Mouse (Mus musculus) c-Kit-positive CD71-negative TER-119-negative erythroid progenitor cells, embryonic 14.5 days (primary cell): Measurements from ENCODE around the gene 0610012G03Rik.
"Not testable (repeated sequence)": the region's sequence is repeated elsewhere in the genome, so short reads cannot be mapped to it uniquely, and the experiment has no call there.

ENCODE experiments used
- DNase-seq: peaks from one replicate; pipeline ENCODE4 v3.0.0-alpha.2; 2013; ENCODE audit warnings: low read depth

Gene 0610012G03Rik

GRCm38 (mm10) chr16:31948345-31948774 lies at the start of gene 0610012G03Rik, which contains the start of gene Ncbp2:
Gene 0610012G03Rik (minus strand): TSS chr16:31948494.
Gene Ncbp2 (plus strand): TSS chr16:31948513.
- DNase-seq, result peak; percentile 87

GRCm38 (mm10) chr16:31996371-31996770 lies 48.1 kb upstream of the 0610012G03Rik start:
- no peak for DNase-seq

DNA sequence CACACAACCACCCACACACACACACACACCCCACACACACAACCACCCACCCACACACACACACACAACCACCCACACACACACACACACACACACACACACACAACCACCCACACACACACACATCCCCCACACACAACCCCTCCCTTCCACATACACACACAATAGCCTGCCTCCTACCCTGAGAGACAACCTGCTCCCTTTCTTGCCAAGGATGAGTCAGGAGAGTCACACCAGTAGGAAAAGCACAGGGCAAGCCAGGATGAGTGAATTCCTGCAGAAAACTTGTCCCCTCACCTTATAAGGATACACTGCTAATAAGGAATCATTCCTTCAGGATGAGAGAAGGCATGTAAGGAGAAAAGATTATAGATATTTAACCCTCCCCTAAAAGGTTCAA lies 45.7 kb upstream of the 0610012G03Rik start:
- no peak for DNase-seq

DNA sequence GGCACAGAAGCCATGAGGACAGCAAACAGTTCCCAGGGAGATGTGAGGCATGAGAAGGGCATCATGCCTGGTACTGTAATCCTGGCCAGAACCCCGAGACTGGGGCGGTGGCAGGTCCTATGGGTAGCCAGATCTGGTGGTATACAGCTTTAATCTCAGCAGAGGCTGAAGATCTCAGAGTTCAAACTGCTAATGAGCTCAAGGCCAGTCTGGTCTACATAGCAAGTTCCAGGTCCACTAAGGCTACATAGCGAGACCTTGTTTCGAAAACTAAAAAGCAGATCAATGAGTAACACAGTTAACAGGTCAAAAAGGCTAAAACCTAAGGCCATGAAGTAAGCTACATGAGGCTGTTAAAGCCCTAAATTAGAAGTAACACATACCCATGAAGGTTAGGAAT lies 44.9 kb upstream of the 0610012G03Rik start:
- no peak for DNase-seq

DNA sequence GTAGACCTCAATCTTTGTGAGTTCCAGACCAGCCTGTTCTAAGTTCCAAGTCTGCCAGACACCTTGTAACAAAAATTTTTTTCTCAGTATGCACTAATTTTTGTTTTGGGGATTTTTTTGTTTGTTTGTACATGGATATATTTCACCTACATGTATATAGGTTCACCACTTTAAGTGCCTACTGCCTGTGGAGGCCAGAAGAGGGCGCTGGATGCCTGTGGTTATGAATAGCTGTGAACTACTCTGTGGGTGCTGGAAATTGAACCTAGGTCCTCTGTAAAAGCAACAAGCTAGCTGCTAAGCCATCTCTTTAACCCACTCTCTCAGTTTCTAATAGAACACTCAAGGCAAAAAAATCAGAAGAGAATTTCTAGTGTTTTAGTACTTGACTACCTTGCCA lies 43.7 kb upstream of the 0610012G03Rik start:
- no peak for DNase-seq

DNA sequence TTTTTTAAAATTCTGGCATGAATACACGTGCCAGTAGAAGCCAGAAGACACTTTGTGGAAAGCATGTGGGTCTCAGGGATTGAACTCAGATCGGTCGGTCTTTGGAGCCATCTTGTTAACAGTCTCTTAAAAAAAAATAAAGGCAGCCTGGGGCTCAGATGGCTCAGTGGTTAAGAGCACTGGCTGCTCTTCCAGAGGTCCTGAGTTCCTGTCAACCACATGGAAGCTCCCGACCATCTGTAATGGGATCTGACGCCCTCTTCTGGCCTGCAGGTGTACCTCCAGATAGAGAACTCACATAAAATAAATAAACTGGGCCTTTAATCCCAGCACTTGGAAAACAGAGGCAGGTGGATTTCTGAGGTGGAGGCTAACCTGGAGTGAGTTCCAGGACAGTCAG lies 32.7 kb upstream of the 0610012G03Rik start:
- DNase-seq, result no peak

GRCm38 (mm10) chr16:31979501-31979900 lies 31.2 kb upstream of the 0610012G03Rik start:
- no peak for DNase-seq

DNA sequence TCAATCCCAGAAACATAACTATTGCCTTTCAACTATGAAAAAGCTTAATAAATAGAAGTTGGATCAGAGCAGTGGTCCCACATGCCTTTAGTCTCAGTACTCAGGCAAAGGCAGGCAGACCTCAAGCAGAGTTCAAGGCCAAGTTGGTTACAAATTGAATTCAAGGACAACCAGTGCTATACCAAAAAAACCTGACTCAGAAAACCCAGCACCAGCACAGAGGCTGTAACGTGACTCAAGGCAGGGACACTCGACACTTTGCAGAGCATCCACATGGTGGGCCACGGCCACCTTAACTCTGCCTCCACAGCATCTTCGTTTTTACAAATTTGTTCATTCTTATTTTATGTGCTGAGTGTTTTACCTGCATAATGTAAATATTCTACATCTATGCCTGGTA lies 27.0 kb upstream of the 0610012G03Rik start:
- no peak for DNase-seq

GRCm38 (mm10) chr16:31963224-31963623 lies 14.9 kb upstream of the 0610012G03Rik start:
- DNase-seq, result no peak

DNA sequence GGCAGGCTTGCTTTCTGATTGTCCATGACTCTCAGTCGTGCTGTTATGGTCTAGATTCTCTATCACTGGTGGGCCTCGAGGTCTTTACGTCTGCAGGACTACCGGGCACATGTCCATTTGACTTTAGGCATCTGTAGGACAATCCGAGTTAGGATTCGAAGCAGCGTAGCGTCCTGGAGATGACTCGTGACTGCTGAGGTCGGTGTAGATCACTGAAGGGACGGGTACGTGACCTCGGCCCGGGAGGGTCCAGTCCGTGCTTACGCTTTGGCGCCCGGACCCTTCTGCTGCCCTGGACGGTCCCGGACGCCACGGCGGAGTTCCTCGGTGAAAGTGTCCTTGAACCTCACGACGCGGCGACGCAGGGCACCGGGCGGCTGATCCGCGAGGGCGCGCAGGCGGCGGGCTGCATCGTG lies 385 bp downstream of the 0610012G03Rik start:
- no peak for DNase-seq

DNA sequence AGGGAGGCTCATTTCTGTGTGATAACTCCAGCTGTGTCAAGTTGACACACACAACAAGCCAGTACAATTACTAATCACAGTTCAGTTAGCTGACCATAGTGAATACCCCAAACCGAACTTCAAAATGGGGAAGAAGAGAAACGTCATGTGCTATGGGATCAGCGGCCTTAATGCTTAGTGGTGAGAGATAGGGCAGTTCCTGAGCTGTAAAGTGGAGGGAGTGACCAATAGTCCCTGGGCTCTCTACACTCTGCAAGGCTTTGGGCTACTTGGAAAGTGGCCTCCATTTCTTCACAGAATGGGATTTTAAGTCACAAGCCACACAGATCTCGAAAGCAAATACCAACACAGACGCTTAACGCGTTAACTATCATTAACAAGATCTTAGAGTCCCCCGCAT lies 961 bp downstream of the 0610012G03Rik start:
- DNase-seq, result no peak

DNA sequence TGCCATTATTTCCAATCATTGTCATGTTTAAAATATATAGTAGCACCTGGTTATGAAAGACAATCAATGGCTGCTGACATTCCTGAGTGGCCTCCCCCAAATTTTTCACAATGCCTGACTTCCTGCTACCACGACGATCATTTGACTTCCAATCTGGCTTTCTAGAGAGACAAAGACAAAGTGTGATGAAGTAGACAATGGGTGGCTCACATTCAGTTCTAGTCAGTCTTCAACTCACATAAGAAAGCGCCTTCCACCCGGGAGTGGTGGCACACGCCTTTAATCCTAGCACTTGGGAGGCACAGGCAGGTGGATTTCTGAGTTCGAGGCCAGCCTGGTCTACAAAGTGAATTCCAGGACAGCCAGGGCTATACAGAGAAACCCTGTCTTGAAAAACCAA lies 2.3 kb downstream of the 0610012G03Rik start:
- not testable (repeated sequence) for DNase-seq

- no peak for DNase-seq
Measured at GRCm38 (mm10) chr16:31945372-31945771, 2.9 kb downstream of the 0610012G03Rik start.

DNA sequence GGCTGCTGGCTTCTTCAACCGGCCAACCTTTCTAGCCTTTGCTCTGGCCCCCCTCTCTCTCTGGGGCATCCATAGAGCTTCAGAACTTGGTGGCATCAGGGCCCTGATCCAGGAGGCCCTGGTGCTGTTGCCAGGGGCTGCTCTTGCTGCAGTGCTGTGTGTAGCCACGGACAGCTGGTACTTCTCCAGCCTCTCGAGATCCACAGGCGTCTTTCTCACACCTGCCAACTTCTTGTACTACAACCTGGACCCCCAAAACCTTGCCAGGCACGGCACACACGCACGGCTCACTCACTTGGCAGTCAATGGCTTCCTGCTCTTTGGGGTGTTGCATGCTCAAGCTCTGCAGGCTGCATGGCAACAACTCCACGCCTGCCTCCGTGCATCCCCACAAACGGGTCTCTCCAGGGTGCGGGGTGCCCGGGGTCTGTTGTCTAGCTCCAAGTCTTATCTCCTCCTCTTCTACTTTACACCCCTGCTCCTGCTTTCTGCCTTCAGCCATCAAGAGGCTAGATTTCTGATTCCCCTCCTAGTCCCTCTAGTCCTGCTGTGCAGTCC lies 3.5 kb downstream of the 0610012G03Rik start:
- no peak for DNase-seq

DNA sequence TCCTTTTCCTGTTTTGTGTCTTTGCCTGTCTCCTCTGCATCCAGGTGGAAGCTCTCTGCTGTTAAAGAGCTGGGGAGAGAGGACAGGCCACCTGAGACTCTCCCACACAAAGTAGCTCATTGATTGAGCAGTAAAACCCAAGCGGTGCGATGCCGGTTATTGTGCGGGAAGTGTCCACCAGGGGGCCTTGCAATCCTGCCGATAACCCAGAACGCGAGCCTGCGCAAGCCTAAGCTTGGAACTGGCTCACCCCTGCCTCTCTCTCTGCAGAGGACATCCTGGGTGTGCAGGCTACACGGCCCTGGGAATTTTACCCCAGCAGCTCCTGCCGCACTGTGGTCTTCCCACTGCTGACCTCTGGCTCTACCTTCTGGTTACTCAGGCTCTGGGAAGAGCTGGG lies 4.3 kb downstream of the 0610012G03Rik start:
- DNase-seq, result peak; percentile 73

- no peak for DNase-seq
Measured at GRCm38 (mm10) chr16:31940586-31940985, 7.7 kb downstream of the 0610012G03Rik start.

DNA sequence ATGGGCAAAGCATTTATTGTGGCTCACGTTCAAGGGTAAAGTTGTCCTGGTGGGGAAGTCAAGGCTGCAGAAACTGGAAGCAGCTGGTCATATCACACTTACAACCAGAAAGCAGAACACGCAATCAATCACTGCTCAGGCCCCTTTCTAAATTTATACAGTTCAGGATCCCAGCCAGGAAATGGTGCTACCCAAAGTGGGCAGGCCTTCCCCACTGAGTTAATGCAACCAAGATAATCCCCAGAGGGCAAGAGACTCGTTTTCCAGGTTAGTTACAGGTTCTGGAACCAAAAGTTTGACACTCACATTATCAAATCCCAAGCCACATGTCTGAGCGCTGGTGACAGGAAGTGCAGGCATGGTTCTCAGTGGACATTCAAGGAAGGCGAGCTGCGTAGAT lies 9.4 kb downstream of the 0610012G03Rik start:
- DNase-seq, result no peak

DNA sequence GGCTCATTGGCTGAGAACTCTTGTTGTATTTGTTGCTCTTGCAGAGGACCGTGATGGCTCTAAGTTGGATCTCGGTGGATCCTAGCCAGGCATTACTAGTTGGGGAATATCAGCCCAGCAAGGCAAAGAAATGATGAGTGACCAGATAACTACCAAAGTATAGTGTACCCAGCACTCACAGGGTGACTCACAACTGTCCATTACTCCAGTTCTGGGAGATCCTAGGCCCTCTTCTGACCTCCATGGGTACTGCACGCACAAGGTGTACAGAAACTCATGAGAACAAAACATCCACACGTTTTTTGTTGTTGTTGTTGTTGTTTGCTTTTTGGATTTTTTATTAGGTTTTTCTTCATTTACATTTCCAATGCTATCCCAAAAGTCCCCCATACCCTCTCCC lies 11.7 kb downstream of the 0610012G03Rik start:
- DNase-seq, result no peak

DNA sequence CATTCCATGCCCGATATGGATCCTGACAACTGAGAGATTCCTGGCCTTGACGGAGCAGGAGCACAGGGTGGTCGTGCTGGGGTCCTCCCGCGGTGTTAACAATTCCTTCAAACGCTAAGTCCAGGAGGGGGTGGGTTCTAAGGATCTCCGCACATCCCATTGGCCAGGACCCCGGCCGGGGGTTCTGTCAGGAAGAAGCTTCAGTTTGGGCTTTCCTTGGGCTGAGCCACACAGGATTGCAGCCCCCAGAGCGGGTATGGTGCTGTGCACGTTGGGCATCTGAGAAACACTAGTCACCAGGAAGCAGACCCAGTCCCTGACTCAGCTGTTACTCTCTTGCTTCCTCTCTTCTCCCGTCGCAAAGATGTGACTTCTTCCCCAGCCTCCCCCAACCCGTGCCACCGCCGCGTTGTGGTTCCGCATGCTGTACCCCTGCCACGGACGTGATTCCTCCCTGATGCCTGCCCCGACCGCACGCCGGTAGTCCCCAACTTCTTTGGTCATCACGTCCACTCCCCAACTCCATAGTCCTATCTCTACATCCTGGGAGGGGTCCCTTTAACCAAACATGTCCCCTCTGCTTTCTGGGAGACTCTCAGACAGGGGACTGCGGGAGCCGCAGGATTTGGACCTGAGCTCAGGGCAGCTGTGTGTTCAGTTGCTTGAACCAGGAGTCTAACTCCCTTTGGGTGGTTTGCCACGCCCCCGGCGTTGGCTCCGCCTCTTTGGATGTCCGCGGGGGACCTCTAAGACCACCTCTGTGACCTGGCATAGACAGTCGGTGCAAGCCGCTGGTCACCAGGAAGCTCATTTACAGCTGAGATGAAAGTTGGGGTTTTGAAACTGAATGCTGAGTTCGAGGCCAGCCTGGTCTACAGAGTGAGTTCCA lies 13.0 kb downstream of the 0610012G03Rik start:
- no peak for DNase-seq

DNA sequence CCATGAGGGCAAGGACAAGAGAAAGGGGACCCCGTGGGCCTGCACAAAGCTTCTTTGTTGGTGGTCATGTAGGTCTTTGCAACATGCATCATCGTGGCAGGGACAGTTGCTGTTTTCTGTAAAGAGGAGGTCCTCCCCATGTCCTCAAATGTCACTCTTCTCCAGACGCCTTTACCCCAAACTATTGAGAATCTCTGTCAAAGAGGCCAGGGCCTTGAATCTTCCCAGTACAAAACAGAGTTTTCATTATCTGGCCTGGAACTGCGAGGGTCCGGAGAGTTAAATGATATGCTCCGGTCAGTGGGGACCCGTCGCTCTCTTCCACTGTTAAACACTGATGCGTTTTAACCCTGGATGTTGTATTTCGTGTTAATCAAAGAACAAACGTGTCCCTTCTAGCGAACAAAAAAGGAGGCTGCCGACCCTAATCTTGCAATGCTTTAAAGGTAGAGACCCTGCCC lies 13.7 kb downstream of the 0610012G03Rik start:
- DNase-seq, result no peak

DNA sequence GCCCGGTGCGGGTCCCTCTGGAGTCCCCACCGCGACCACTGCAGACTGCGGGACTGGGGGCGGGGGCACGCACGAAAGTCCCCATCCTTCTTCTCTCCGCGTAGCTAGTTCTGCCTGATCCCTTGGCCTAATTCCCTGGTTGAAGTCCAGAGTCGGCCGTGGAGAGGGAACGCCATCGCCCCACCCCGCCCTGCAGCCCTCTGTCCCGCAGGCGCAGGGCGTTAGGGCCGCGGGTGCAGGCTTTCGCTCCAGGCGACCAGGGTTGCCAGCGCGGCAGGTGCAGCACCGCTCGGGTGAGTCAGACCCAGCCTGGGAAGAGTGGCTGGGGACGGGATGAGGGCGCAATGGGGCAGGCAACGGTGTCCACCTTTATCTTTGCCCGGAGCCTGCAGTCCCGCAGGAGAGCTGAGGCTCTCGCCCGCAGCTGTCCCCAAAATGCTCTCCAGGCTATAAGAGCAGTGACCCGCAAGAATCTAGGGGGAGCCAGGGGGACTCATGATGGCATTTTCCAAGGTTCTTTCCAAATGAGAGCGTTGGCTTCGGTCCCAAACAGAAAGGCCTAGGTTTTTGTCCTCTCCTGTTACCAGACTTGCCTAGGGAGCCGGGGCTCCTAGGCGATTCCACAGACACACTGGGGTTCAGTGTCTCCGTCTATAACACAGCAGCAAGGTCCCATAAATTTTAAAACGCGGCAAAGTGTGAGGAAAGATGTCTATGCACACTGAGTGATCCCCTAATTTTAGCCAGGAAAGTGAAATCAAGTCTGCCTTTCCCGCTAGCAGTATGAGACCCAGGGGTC lies 14.3 kb downstream of the 0610012G03Rik start, which contains the start of gene Pigz:
TSS of gene Pigz (plus strand) at position 101 of the 799 bp plus-strand sequence.
- DNase-seq, result no peak
